Mouse (Mus musculus): Measurements from ENCODE around the gene Abtb2.

GRCm38 (mm10) chr2:103554041-103554440, 12.1 kb upstream of the Abtb2 start:
- TF ChIP-seq TCF3 (IDR thresholded peaks at IDR 0.05; ENCODE audit: insufficient read length, low read depth) = no peak
- no peak for TF ChIP-seq MAX (IDR thresholded peaks at IDR 0.05; ENCODE audit: low read depth)
- no peak for TF ChIP-seq POLR2A (IDR thresholded peaks at IDR 0.05; ENCODE audit: insufficient read length, low read depth)
- TF ChIP-seq TCF12 (IDR thresholded peaks at IDR 0.05; ENCODE audit: insufficient read depth, poor library complexity, severe bottlenecking) = no peak
- no peak for TF ChIP-seq E2F4 (IDR thresholded peaks at IDR 0.05; ENCODE audit: insufficient read depth)
- no peak for TF ChIP-seq REST (IDR thresholded peaks at IDR 0.05; ENCODE audit: insufficient read depth, insufficient read length)
